Mouse (Mus musculus) Patski (cell line): ENCODE measurements at regions not wholly inside any gene's neighbourhood (a gene's known extent, or its start where the extent isn't known, plus 50 kb on each side); places are given as distances from the start of the nearest gene placed in this dataset.

Experiments
- ATAC-seq: fragments of 100-300 bp; one replicate; pipeline ENCODE4 v1.8.0; 2021
- CTCF ChIA-PET: fragments of 350-600 bp; sonication (Branson Sonifier 250); formaldehyde crosslinking; loops from one replicate; lab custom pipeline; 2022; ENCODE audit warnings: inconsistent platforms; lab: Charles Lee
- POLR2A ChIA-PET: fragments of 350-600 bp; sonication (Branson Sonifier 250); formaldehyde crosslinking; loops from one replicate; lab custom pipeline; 2022; ENCODE audit warnings: antibody characterized with exemption, inconsistent platforms; lab: Charles Lee
- DNase-seq: peaks from one replicate; pipeline ENCODE4 v3.0.0-alpha.2; 2011; ENCODE audit warnings: low read depth, low spot score
- H3K27me3 ChIP-seq: fragments of 371-371 bp; one replicate; pipeline ENCODE4 v1.5.1; 2021
- CTCF ChIP-seq: fragments of 100-300 bp; IDR thresholded peaks from one replicate; pipeline ENCODE4 v1.5.1; 2021
- in situ Hi-C: fragments of 300-500 bp; cut with MboI; formaldehyde crosslinking; loops from 3 replicates; pipeline ENCODE4 v1.11.1; 2018; ENCODE audit warnings: low pct_unique_long_range_greater_than_20kb, mixed read lengths

GRCm38 (mm10) chr4:5379215-5379614 is 586.1 kb upstream of the Impad1 start:
- ATAC-seq = peak; percentile 26
- ChIA-PET POLR2A (no interaction called here), CTCF (no interaction called here)
- peak; percentile 20 for DNase-seq
- no peak for TF ChIP-seq CTCF
- in situ Hi-C loops = no loop called here
- no peaks in the 10 kb centered on the region for H3K27me3 ChIP-seq

- CTCF ChIA-PET = interaction anchor here (0.7 kb wide), 1 partner anchor 11 kb away, joined by 3 read pairs; no protein-coding TSS in a partner anchor
These were observed 565.1 kb upstream of the Impad1 start for GRCm38 (mm10) chr4:5358274-5358673.

GRCm38 (mm10) chr4:5346226-5346625 is 553.1 kb upstream of the Impad1 start:
- CTCF ChIA-PET = no interaction called here
- no peak for ATAC-seq
- DNase-seq = no peak
- POLR2A ChIA-PET = no interaction called here
- in situ Hi-C loops = no loop called here
- no peaks in the 10 kb centered on the region for H3K27me3 ChIP-seq
- TF ChIP-seq CTCF = no peak

More at GRCm38 (mm10) chr4:5358274-5358673, 565.1 kb upstream of the Impad1 start:
- ATAC-seq = no peak
- no peaks in the 10 kb centered on the region for H3K27me3 ChIP-seq
- no peak for DNase-seq
- no peak for TF ChIP-seq CTCF
- POLR2A ChIA-PET = no interaction called here
- in situ Hi-C loops = no loop called here

- in situ Hi-C loops = no loop called here
- CTCF ChIA-PET = no interaction called here
- H3K27me3 ChIP-seq = no peaks in the 10 kb centered on the region
- DNase-seq = no peak
- TF ChIP-seq CTCF = no peak
- POLR2A ChIA-PET = no interaction called here
- no peak for ATAC-seq
These were observed 551.6 kb upstream of the Impad1 start for GRCm38 (mm10) chr4:5344739-5345138.

GRCm38 (mm10) chr4:5344311-5344710 is 551.2 kb upstream of the Impad1 start:
- DNase-seq = no peak
- in situ Hi-C loops = no loop called here
- ChIA-PET CTCF (no interaction called here), POLR2A (no interaction called here)
- no peaks in the 10 kb centered on the region for H3K27me3 ChIP-seq
- TF ChIP-seq CTCF = no peak
- no peak for ATAC-seq

GRCm38 (mm10) chr4:5337158-5337896 is 544.2 kb upstream of the Impad1 start:
- POLR2A ChIA-PET = no interaction called here
- DNase-seq (no peak), ATAC-seq (no peak)
- no peak for TF ChIP-seq CTCF
- CTCF ChIA-PET = no interaction called here
- in situ Hi-C loops = no loop called here
- H3K27me3 ChIP-seq = no peaks in the 10 kb centered on the region

GRCm38 (mm10) chr4:5335030-5335429 is 541.9 kb upstream of the Impad1 start:
- CTCF ChIA-PET = interaction anchor here (1.2 kb wide), 1 partner anchor 13 kb away, joined by 3 read pairs; no protein-coding TSS in a partner anchor
- in situ Hi-C loops = no loop called here
- TF ChIP-seq CTCF = no peak
- POLR2A ChIA-PET = no interaction called here
- ATAC-seq (no peak), DNase-seq (no peak)
- no peaks in the 10 kb centered on the region for H3K27me3 ChIP-seq

- DNase-seq (no peak), ATAC-seq (no peak)
- ChIA-PET CTCF (interaction anchor here (1.0 kb wide), 1 partner anchor 12 kb away, joined by 3 read pairs; no protein-coding TSS in a partner anchor), POLR2A (no interaction called here)
- no peaks in the 10 kb centered on the region for H3K27me3 ChIP-seq
- in situ Hi-C loops = no loop called here
- no peak for TF ChIP-seq CTCF
These were observed 535.5 kb upstream of the Impad1 start for GRCm38 (mm10) chr4:5328497-5329194.

- in situ Hi-C loops = no loop called here
- H3K27me3 ChIP-seq = no peaks in the 10 kb centered on the region
- DNase-seq (no peak), ATAC-seq (no peak)
- POLR2A ChIA-PET = no interaction called here
- TF ChIP-seq CTCF = no peak
- CTCF ChIA-PET = interaction anchor here (1.6 kb wide), 1 partner anchor 9 kb away, joined by 3 read pairs; no protein-coding TSS in a partner anchor
These were observed 534.1 kb upstream of the Impad1 start for GRCm38 (mm10) chr4:5327171-5327661.

GRCm38 (mm10) chr4:5301461-5301860 is 508.3 kb upstream of the Impad1 start:
- DNase-seq (no peak), ATAC-seq (no peak)
- POLR2A ChIA-PET = no interaction called here
- CTCF ChIA-PET = no interaction called here
- in situ Hi-C loops = no loop called here
- TF ChIP-seq CTCF = no peak
- H3K27me3 ChIP-seq = no peaks in the 10 kb centered on the region

GRCm38 (mm10) chr4:5301017-5301416 is 507.9 kb upstream of the Impad1 start:
- no peak for DNase-seq
- ATAC-seq = no peak
- ChIA-PET POLR2A (no interaction called here), CTCF (no interaction called here)
- no peak for TF ChIP-seq CTCF
- in situ Hi-C loops = no loop called here
- no peaks in the 10 kb centered on the region for H3K27me3 ChIP-seq
